In the genomic region with DNA sequence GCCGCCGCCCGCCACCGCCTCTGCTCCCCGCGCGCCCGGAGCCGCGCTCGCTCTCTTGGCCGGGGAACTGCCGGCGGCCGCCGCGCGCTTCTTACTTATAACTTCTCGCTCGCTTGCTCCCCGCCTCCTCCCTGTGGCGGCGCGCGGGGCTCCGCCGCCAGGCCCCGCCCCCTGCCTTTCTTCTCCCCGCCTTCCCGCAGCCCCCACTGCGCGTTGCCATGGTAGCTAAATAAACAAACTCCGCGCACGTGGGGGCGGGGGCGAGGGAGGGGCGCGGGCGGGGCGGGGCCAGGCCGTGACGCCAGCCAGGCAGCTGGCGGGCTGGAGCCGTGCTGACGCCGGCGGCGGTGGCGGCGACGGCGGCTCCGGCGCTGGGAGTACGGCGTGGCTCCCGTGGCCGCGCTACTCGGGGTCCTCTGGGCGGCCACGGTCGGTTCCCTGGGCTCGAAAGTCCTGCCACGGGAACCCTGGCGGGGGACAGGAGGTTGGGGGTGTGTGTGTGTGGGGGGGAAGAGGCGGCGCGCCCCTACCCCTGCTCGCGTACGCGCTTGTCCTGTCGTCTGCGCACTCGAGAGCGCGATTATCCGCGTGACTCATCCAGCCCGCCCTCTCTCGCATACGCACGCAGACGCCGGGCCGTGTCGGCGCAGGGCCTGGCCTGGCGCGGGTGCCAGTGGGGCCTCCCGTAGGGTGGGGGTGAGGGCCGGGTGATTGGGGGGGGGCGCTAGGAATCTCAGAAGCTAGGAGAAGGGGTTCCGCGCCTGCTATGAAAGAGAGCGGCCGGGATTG, we compare ENCODE assay signal across 8 mouse cellular contexts. TPM values are rescaled to one million over a fixed set of nuclear protein-coding genes. Genes with fewer than 3 reads are reported as not detected.
A peak's percentile ranks its signal among the peaks of the same experiment; 100 is the strongest.
DNase-seq lines count a peak whose midpoint lies in the region; ATAC-seq and TF ChIP-seq lines count a peak whose summit lies in the region.

A gene (minus strand): TSS at position 60 of the 789 bp plus-strand sequence.

- peak within 1 kb of the TSS; percentile 88 for H3K9ac ChIP-seq in intestine, postnatal 0 days (ENCODE audit: low read depth, low read length)
- H3K9ac ChIP-seq in midbrain, embryonic 12.5 days (replicated peaks) = peak within 1 kb of the TSS; percentile 72

- DNase-seq in adrenal gland, adult 8-10 months = peak; percentile 87
- DNase-seq in embryo, embryonic 11.5 days (ENCODE audit: low read depth, low spot score) = peak; percentile 87
- peak; percentile 94 for DNase-seq in limb, embryonic 10.5 days (ENCODE audit: low spot score)
- peak; percentile 96 for DNase-seq in skeletal muscle tissue, adult 2 months (ENCODE audit: low read depth, low spot score)

- no peaks in the 10 kb centered on the region for H3K9me3 ChIP-seq in intestine, postnatal 0 days (ENCODE audit: control insufficient read depth)
- H3K9me3 ChIP-seq in limb, embryonic 10.5 days (replicated peaks) = no peaks in the 10 kb centered on the region
- H3K9me3 ChIP-seq in midbrain, embryonic 12.5 days = no peaks in the 10 kb centered on the region

- H3K4me2 ChIP-seq in intestine, postnatal 0 days (replicated peaks; ENCODE audit: low read depth) = peak within 1 kb of the TSS; percentile 89
- H3K4me2 ChIP-seq in midbrain, embryonic 12.5 days (replicated peaks) = peak within 1 kb of the TSS; percentile 94

- peak within 1 kb of the TSS; percentile 79 for H3K4me3 ChIP-seq in intestine, postnatal 0 days (ENCODE audit: low read depth, low read length)
- H3K4me3 ChIP-seq in limb, embryonic 10.5 days = peak within 1 kb of the TSS; percentile 74
- H3K4me3 ChIP-seq in midbrain, embryonic 12.5 days = peak within 1 kb of the TSS; percentile 61

- H3K27ac ChIP-seq in intestine, postnatal 0 days (ENCODE audit: low read depth, low read length) = peak within 1 kb of the TSS; percentile 97
- H3K27ac ChIP-seq in limb, embryonic 10.5 days = peak within 1 kb of the TSS; percentile 88
- peak within 1 kb of the TSS; percentile 76 for H3K27ac ChIP-seq in midbrain, embryonic 12.5 days (replicated peaks)

- under 1% methylated on average over 79 of the region's 99 CpGs for WGBS in intestine, postnatal 0 days
- under 1% methylated on average over 73 of the region's 99 CpGs for WGBS in limb, embryonic 10.5 days
- WGBS in midbrain, embryonic 12.5 days = under 1% methylated on average over 53 of the region's 99 CpGs

- peak; percentile 65 for ATAC-seq in granulocyte monocyte progenitor cell, adult 5-6 weeks (replicated peaks; ENCODE audit: poor library complexity, severe bottlenecking)
- peak; percentile 88 for ATAC-seq in intestine, postnatal 0 days
- peak; percentile 92 for ATAC-seq in midbrain, embryonic 12.5 days (ENCODE audit: low FRiP score, low read depth)
- ATAC-seq in erythroid progenitor cell, adult 5-6 weeks (replicated peaks; ENCODE audit: low FRiP score, poor library complexity, severe bottlenecking) = no peak

- peak; percentile 11; the same call in 1 of the 2 replicates for TF ChIP-seq CTCF in intestine, postnatal 0 days (IDR thresholded peaks at IDR 0.05; ENCODE audit: low read depth)

- peaks cover 14% of the 10 kb centered on the region; the same call in 1 of the 2 replicates for H3K36me3 ChIP-seq in intestine, postnatal 0 days (ENCODE audit: control insufficient read depth, insufficient read depth)
- H3K36me3 ChIP-seq in limb, embryonic 10.5 days = no peaks in the 10 kb centered on the region
- no peaks in the 10 kb centered on the region for H3K36me3 ChIP-seq in midbrain, embryonic 12.5 days

- H3K4me1 ChIP-seq in intestine, postnatal 0 days (replicated peaks; ENCODE audit: control insufficient read depth, insufficient read depth, low read length) = no peaks in the 10 kb centered on the region; the same call in 1 of the 2 replicates
- H3K4me1 ChIP-seq in limb, embryonic 10.5 days = peaks cover 29% of the 10 kb centered on the region
- peaks cover 30% of the 10 kb centered on the region for H3K4me1 ChIP-seq in midbrain, embryonic 12.5 days

- no peaks in the 10 kb centered on the region for H3K27me3 ChIP-seq in intestine, postnatal 0 days (replicated peaks; ENCODE audit: control insufficient read depth, insufficient read depth, low read length)
- peaks cover 66% of the 10 kb centered on the region for H3K27me3 ChIP-seq in limb, embryonic 10.5 days (ENCODE audit: low read depth, poor library complexity, severe bottlenecking)
- peaks cover 61% of the 10 kb centered on the region for H3K27me3 ChIP-seq in midbrain, embryonic 12.5 days

RNA-seq across cellular contexts. Expression of the gene that starts here (rescaled TPM):
- 10 to 100 TPM; 11.0 to 13.9 (median 12.1) TPM for total RNA-seq in adrenal gland, adult 8-10 months (2022)
- total RNA-seq in granulocyte monocyte progenitor cell, adult 5-6 weeks (2014; fragmentation: Nextera tagmentation) = 14.6 and 15.8 TPM in 2 replicates
- total RNA-seq in granulocyte monocyte progenitor cell, adult 5-6 weeks (2017) = 5.4 and 11.2 TPM in 2 replicates
- polyA plus RNA-seq in intestine, postnatal 0 days (2015; fragmentation: Nextera tagmentation; extraction: Ambion mirVana) = 23.6 and 28.4 TPM in 2 replicates
- polyA plus RNA-seq in limb, embryonic 10.5 days (2016; fragmentation: Nextera tagmentation; extraction: Ambion mirVana) = 0.46 and 0.78 TPM in 2 replicates
- 3.7 and 4.8 TPM in 2 replicates for polyA plus RNA-seq in midbrain, embryonic 12.5 days (2016; fragmentation: Nextera tagmentation; extraction: Ambion mirVana)
- 5.8 and 10.9 TPM in 2 replicates for total RNA-seq in erythroid progenitor cell, adult 5-6 weeks (2015; ENCODE audit: low replicate concordance)
- 3.2 and 4.6 TPM in 2 replicates for total RNA-seq in erythroid progenitor cell, adult 5-6 weeks (2017; ENCODE audit: low replicate concordance)

Comparison
In these comparisons a context has a peak if more than half of its experiments do, and no peak if none do; other contexts are left out.
1. Peak in DNase-seq, H3K4me3 ChIP-seq and H3K27ac ChIP-seq in limb, embryonic 10.5 days; RNA of the gene not detected or under 1 TPM.